Mouse (Mus musculus) liver, adult 2 months (tissue): ENCODE data around the gene Cdk4. TPM values are rescaled to one million over a fixed set of nuclear protein-coding genes. Genes with fewer than 3 reads are reported as not detected.
A peak's percentile ranks its signal among the peaks of the same experiment; 100 is the strongest.

Experiments
- DNase-seq: peaks from one replicate; pipeline ENCODE4 v3.0.0-alpha.2; 2011; ENCODE audit warnings: low read depth, low spot score; ENCODE audit errors: extremely low read depth
- H3K27ac ChIP-seq: fragments of 200-500 bp; replicated peaks from 2 replicates; pipeline ENCODE4 v1.5.1; 2012; ENCODE audit warnings: low read depth, mild to moderate bottlenecking, control low read depth, inconsistent platforms, low read length; ENCODE audit not compliant: insufficient read depth
- H3K27me3 ChIP-seq: fragments of 200-500 bp; 2 replicates; pipeline ENCODE4 v1.6.1; 2012; ENCODE audit warnings: mild to moderate bottlenecking, moderate library complexity, low read length, inconsistent platforms; ENCODE audit not compliant: control insufficient read depth, insufficient read depth
- H3K36me3 ChIP-seq: fragments of 200-500 bp; 2 replicates; pipeline ENCODE4 v1.6.1; 2012; ENCODE audit warnings: low read length, inconsistent platforms; ENCODE audit not compliant: control insufficient read depth, insufficient read depth
- H3K4me1 ChIP-seq: fragments of 200-500 bp; 2 replicates; pipeline ENCODE4 v1.6.1; 2011; ENCODE audit warnings: low read length; ENCODE audit not compliant: control insufficient read depth, insufficient read depth
- H3K4me3 ChIP-seq: fragments of 200-500 bp; 2 replicates; pipeline ENCODE4 v1.5.1; 2011; ENCODE audit warnings: low read depth, mild to moderate bottlenecking, control low read depth, low read length, moderate library complexity; ENCODE audit not compliant: insufficient read depth
- H3K79me2 ChIP-seq: fragments of 200-500 bp; 2 replicates; pipeline ENCODE4 v1.6.1; 2012; ENCODE audit warnings: inconsistent platforms, mild to moderate bottlenecking, low read length, moderate library complexity; ENCODE audit not compliant: control insufficient read depth, insufficient read depth
- H3K9ac ChIP-seq: fragments of 200-500 bp; 2 replicates; pipeline ENCODE4 v1.6.1; 2012; ENCODE audit warnings: low read depth, mild to moderate bottlenecking, control low read depth, inconsistent platforms, low read length
- CTCF ChIP-seq: fragments of 200-500 bp; IDR thresholded peaks from 2 replicates; pipeline ENCODE4 v1.5.1; 2011; ENCODE audit warnings: low read depth, low read length, control low read depth
- POLR2A ChIP-seq: fragments of 200-500 bp; IDR thresholded peaks from 2 replicates; pipeline ENCODE4 v1.6.1; 2011; ENCODE audit warnings: low read length, control low read depth; ENCODE audit not compliant: insufficient read depth; ENCODE audit errors: extremely low read depth
- WGBS: fragments of 180-500 bp; shearing (Covaris S2); methylation state at CpG from one replicate; pipeline ENCODE4 v1.1.7; 2018; 5-methylcytosine and 5-hydroxymethylcytosine counted together
- polyA plus RNA-seq: library from polyadenylated mRNA; depleted of rRNA; stranded (reverse); fragments of >200 nt; gene quantifications from 2 replicates; pipeline ENCODE4 v1.2.3, GENCODE M21; 2012
- total RNA-seq: library from RNA; depleted of rRNA; stranded (reverse); fragments of >200 nt; gene quantifications from 2 replicates; pipeline ENCODE4 v1.2.3, GENCODE M21; 2014

The Cdk4 gene
- total and polyA plus RNA-seq, 2 experiments, result 37.9 to 58.7 TPM

- Histone ChIP-seq H3K9ac (peak overlapping the region; percentile 91), H3K4me3 (peak overlapping the region; percentile 89), H3K27ac (no peak overlapping the region), H3K79me2 (no peaks in the 10 kb centered on the region; the same call in 1 of the 2 replicates), H3K36me3 (no peaks in the 10 kb centered on the region), H3K27me3 (no peaks in the 10 kb centered on the region), H3K4me1 (peaks cover 30% of the 10 kb centered on the region)
- TF ChIP-seq POLR2A, result no peak
- TF ChIP-seq CTCF, result no peak
- 4% methylated on average over 46 of the region's 49 CpGs for WGBS
- DNase-seq, result peak; percentile 46
Observed at GRCm38 (mm10) chr10:127078677-127079575, 15.6 kb downstream of the Cdk4 start.

- 5% methylated on average over 70 of the region's 70 CpGs for WGBS
- Histone ChIP-seq H3K79me2 (no peaks in the 10 kb centered on the region; the same call in 1 of the 2 replicates), H3K9ac (peak overlapping the region; percentile 91), H3K4me1 (peaks cover 30% of the 10 kb centered on the region), H3K27ac (peak overlapping the region; percentile 89), H3K36me3 (no peaks in the 10 kb centered on the region), H3K4me3 (peak overlapping the region; percentile 89), H3K27me3 (no peaks in the 10 kb centered on the region)
- peak; percentile 68 for DNase-seq
- TF ChIP-seq POLR2A, result 0 out of 2 replicates have a peak, but pooled peaks have one; percentile 17
- TF ChIP-seq CTCF, result peak; percentile 59
Observed at GRCm38 (mm10) chr10:127079665-127080391, 16.5 kb downstream of the Cdk4 start.

- peak overlapping the region; percentile 16; the same call in 1 of the 2 replicates for H3K9ac ChIP-seq
- H3K4me1 ChIP-seq, result peaks cover 30% of the 10 kb centered on the region
- WGBS, result 23% methylated on average over 48 of the region's 48 CpGs
Observed at GRCm38 (mm10) chr10:127080901-127081780, 17.8 kb downstream of the Cdk4 start.

GRCm38 (mm10) chr10:127081996-127082620, 18.8 kb downstream of the Cdk4 start:
- TF ChIP-seq CTCF (no peak), POLR2A (no peak)
- no peak overlapping the region for H3K4me3 ChIP-seq
- H3K4me1 ChIP-seq, result peaks cover 30% of the 10 kb centered on the region
- 14% methylated on average over 8 of the region's 8 CpGs for WGBS
- H3K27ac ChIP-seq, result peak overlapping the region; percentile 53
- no peaks in the 10 kb centered on the region for H3K27me3 ChIP-seq
- no peaks in the 10 kb centered on the region for H3K36me3 ChIP-seq
- peak overlapping the region; percentile 17; the same call in 1 of the 2 replicates for H3K9ac ChIP-seq
- DNase-seq, result peak; percentile 93
- no peaks in the 10 kb centered on the region; the same call in 1 of the 2 replicates for H3K79me2 ChIP-seq

More at GRCm38 (mm10) chr10:127080901-127081780, 17.8 kb downstream of the Cdk4 start:
- DNase-seq, result no peak
- no peak overlapping the region; the same call in 1 of the 2 replicates for H3K4me3 ChIP-seq
- no peaks in the 10 kb centered on the region; the same call in 1 of the 2 replicates for H3K79me2 ChIP-seq
- peak overlapping the region; percentile 53 for H3K27ac ChIP-seq
- no peaks in the 10 kb centered on the region for H3K36me3 ChIP-seq
- TF ChIP-seq CTCF, result no peak
- TF ChIP-seq POLR2A, result no peak
- no peaks in the 10 kb centered on the region for H3K27me3 ChIP-seq
